8 mouse cellular contexts compared by ENCODE assay signal in the genomic region with DNA sequence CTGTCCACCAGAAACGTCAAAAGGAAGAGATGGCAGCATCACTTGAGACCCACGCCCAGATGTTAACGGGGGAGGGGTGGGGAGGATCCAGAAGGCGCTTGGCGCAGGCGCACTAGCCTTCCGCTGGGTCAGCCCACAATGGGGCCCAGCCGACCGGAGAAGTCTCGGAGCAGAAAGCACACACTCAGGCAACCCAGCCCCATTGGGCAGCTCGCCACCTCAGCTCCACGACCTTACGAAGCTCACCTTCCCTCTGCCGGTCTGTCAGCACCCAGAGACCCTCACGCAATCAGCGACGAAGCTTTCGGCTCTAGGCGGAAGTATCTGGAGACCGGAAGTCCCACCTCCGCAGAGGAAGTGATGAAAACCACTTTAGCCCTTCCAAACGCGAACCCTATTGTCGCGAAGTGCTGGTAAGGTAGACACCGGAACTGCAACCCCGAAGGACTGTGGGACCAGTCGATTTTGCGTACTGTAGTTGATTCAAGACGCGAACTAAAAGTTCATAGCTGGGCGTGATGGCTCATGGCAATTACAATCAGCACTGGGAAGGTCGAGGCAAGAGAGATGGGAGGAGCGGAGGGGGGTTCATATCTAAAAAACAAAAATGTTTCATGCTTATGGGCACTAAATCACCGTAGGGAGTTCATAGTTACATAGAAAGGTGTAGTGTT. TPM values are rescaled to one million over a fixed set of nuclear protein-coding genes. Genes with fewer than 3 reads are reported as not detected.
A peak's percentile ranks its signal among the peaks of the same experiment; 100 is the strongest.
DNase-seq lines count a peak whose midpoint lies in the region; ATAC-seq and TF ChIP-seq lines count a peak whose summit lies in the region.

A gene (minus strand): TSS at position 347 of the 674 bp plus-strand sequence.

- intact Hi-C loops in gastrocnemius, adult 2 months (cut with DNase I): loop anchor here (1.0 to 10.0 kb wide), 4 partner anchors 24 to 155 kb away; a partner anchor contains a TSS
- intact Hi-C loops in left cerebral cortex, adult 2 months (cut with DNase I): loop anchor here (2.0 to 10.0 kb wide), 2 partner anchors 23 to 85 kb away; a partner anchor contains a TSS

- peak; percentile 97 for ATAC-seq in hindbrain, postnatal 0 days
- peak; percentile 98 for ATAC-seq in megakaryocyte, adult 5-6 weeks (ENCODE audit: poor library complexity, severe bottlenecking)

- TF ChIP-seq CTCF in gastrocnemius, adult 2 months (IDR thresholded peaks at IDR 0.05): peak; percentile 32; the same call in 1 of the 2 replicates
- peak; percentile 43 for TF ChIP-seq CTCF in hindbrain, postnatal 0 days (IDR thresholded peaks at IDR 0.05; ENCODE audit: low read depth)
- peak; percentile 35 for TF ChIP-seq CTCF in left cerebral cortex, adult 2 months (IDR thresholded peaks at IDR 0.05)

- H3K36me3 ChIP-seq in hindbrain, postnatal 0 days (ENCODE audit: insufficient read depth, low read length): no peaks in the 10 kb centered on the region

- H3K4me2 ChIP-seq in hindbrain, postnatal 0 days (ENCODE audit: low read depth, low read length): peak within 1 kb of the TSS; percentile 75

- no peaks in the 10 kb centered on the region for H3K4me1 ChIP-seq in hindbrain, postnatal 0 days (ENCODE audit: insufficient read depth, low read length)

- peak; percentile 73 for DNase-seq in WW6 (ENCODE audit: low read depth, low spot score)
- DNase-seq in cerebellum, postnatal 4 days (ENCODE audit: low spot score in 2 of 2): peak; percentile 70 to 88
- peak; percentile 92 for DNase-seq in gastrocnemius, adult 2 months
- peak; percentile 95 for DNase-seq in hindbrain, postnatal 0 days (ENCODE audit: low spot score)
- peak; percentile 89 to 91 for DNase-seq in left cerebral cortex, adult 2 months (ENCODE audit: extremely low spot score in 1 of 2, low spot score in 2 of 2)
- peak; percentile 92 to 96 for DNase-seq in right cerebral cortex, adult 2 months (ENCODE audit: low spot score in 2 of 2)
- peak; percentile 88 for DNase-seq in urinary bladder, postnatal 14 days (ENCODE audit: low spot score)

- H3K9me3 ChIP-seq in hindbrain, postnatal 0 days (ENCODE audit: low read length): no peaks in the 10 kb centered on the region

- H3K9ac ChIP-seq in hindbrain, postnatal 0 days (replicated peaks; ENCODE audit: low read length): peak within 1 kb of the TSS; percentile 62

- H3K27me3 ChIP-seq in hindbrain, postnatal 0 days (ENCODE audit: insufficient read depth, low read length): no peaks in the 10 kb centered on the region

- peak within 1 kb of the TSS; percentile 88 for H3K4me3 ChIP-seq in gastrocnemius, adult 2 months
- H3K4me3 ChIP-seq in hindbrain, postnatal 0 days (ENCODE audit: low read length): peak within 1 kb of the TSS; percentile 54
- H3K4me3 ChIP-seq in left cerebral cortex, adult 2 months: peak within 1 kb of the TSS; percentile 74

- peak within 1 kb of the TSS; percentile 99 for H3K27ac ChIP-seq in gastrocnemius, adult 2 months
- H3K27ac ChIP-seq in hindbrain, postnatal 0 days: peak within 1 kb of the TSS; percentile 97
- peak within 1 kb of the TSS; percentile 99 for H3K27ac ChIP-seq in left cerebral cortex, adult 2 months

- WGBS in hindbrain, postnatal 0 days: 2% methylated on average over 35 of the region's 35 CpGs

RNA-seq across cellular contexts. Expression of the gene that starts here (rescaled TPM):
- total RNA-seq in gastrocnemius, adult 2 months (2021): 10 to 100 TPM; 16.6 to 18.9 TPM
- 43.3 and 60.2 TPM in 2 replicates for total RNA-seq in hindbrain, postnatal 0 days (2014; rRNA removed)
- 79.1 and 86.7 TPM in 2 replicates for polyA plus RNA-seq in hindbrain, postnatal 0 days (2015; fragmentation: Nextera tagmentation; extraction: Ambion mirVana)
- total RNA-seq in left cerebral cortex, adult 2 months (2021): 10 to 100 TPM; 79.8 to 85.0 TPM
- total RNA-seq in megakaryocyte, adult 5-6 weeks (2015): 60.2 and 62.8 TPM in 2 replicates
- total RNA-seq in megakaryocyte, adult 5-6 weeks (2017): 49.6 and 49.8 TPM in 2 replicates

Comparison
In these comparisons a context has a peak if more than half of its experiments do, and no peak if none do; other contexts are left out.
1. Peak in every context shown above with its lines: DNase-seq, ATAC-seq, H3K4me3 ChIP-seq and H3K27ac ChIP-seq.